ENCODE assay signal across 8 mouse cellular contexts in the genomic region with DNA sequence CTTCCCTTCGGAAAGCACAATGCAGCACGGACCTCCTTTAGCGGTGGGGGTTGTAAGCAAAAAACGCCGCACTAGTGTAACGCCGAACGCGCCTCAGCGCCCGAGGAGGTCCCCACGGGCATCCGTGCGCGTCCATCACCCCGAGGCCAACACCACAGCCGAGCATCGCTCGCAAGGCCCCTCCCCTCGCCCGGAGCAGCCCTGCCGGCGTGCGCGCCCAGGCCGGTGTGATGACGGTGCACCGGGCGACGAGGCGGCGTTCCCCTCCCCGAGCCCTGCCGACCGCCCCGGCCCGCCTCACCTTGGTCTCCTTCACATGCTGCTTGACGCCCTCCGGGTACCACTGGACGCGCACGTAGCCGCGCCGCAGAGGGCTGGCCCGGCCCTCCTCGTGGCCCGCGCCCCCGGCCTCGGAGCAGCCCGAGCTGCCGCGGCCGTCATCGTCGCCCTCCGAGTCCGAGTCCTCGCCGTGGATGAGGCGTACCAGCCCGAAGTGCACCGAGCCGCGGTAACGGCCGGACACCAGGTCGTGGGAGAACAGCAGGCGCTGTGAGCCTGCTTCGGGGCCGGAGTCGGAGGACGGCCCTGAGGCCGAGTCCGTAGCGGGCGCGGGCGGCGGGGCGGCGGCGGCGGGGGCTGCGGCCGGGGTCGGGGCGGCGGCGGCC. TPM values are rescaled to one million over a fixed set of nuclear protein-coding genes. Genes with fewer than 3 reads are reported as not detected.
DNase-seq lines count a peak whose midpoint lies in the region; ATAC-seq and TF ChIP-seq lines count a peak whose summit lies in the region.

No protein-coding gene starts in this region.

- H3K36me3 ChIP-seq in liver, embryonic 12.5 days: peaks cover 20% of the 10 kb centered on the region

- peak; percentile 69 for DNase-seq in urinary bladder, adult 2 months (ENCODE audit: low spot score)
- no peak for DNase-seq in urinary bladder, postnatal 10 days (ENCODE audit: low spot score)
- DNase-seq in gastrocnemius, adult 2 months: peak; percentile 75
- peak; percentile 58 for DNase-seq in kidney, adult 18-20 months
- peak; percentile 56 to 64 for DNase-seq in spleen, postnatal 36 days (ENCODE audit: low spot score in 2 of 2)

- H3K4me1 ChIP-seq in liver, embryonic 12.5 days: peaks cover 49% of the 10 kb centered on the region

- H3K27ac ChIP-seq in gastrocnemius, adult 2 months: peak overlapping the region; percentile 91
- H3K27ac ChIP-seq in liver, embryonic 12.5 days: peak overlapping the region; percentile 97

- TF ChIP-seq CTCF in gastrocnemius, adult 2 months (IDR thresholded peaks at IDR 0.05): no peak

- no peaks in the 10 kb centered on the region for H3K27me3 ChIP-seq in liver, embryonic 12.5 days (replicated peaks)

- WGBS in liver, embryonic 12.5 days (ENCODE audit: insufficient replicate concordance): under 1% methylated on average over 89 of the region's 91 CpGs

- peak overlapping the region; percentile 99 for H3K9ac ChIP-seq in liver, embryonic 12.5 days

- peak overlapping the region; percentile 87 for H3K4me2 ChIP-seq in liver, embryonic 12.5 days

- peak overlapping the region; percentile 83 for H3K4me3 ChIP-seq in gastrocnemius, adult 2 months
- peak overlapping the region; percentile 95 for H3K4me3 ChIP-seq in liver, embryonic 12.5 days

- intact Hi-C loops in gastrocnemius, adult 2 months (cut with DNase I): no loop called here

- ATAC-seq in common myeloid progenitor, adult 5-6 weeks (replicated peaks; ENCODE audit: low read depth, poor library complexity, severe bottlenecking): peak; percentile 40
- ATAC-seq in liver, embryonic 12.5 days: peak; percentile 79
- peak; percentile 28 for ATAC-seq in monocyte, adult 5-6 weeks (replicated peaks; ENCODE audit: insufficient number of reproducible peaks, low FRiP score, low TSS enrichment, poor library complexity, severe bottlenecking)

- no peaks in the 10 kb centered on the region for H3K9me3 ChIP-seq in liver, embryonic 12.5 days (replicated peaks)

RNA-seq across cellular contexts. Expression of gene Ube2o, which starts 0.4 kb away (rescaled TPM):
- 18.7 and 22.4 TPM in 2 replicates for polyA plus RNA-seq in urinary bladder, adult 2 months (2012; rRNA removed)
- 7.6 and 8.5 TPM in 2 replicates for total RNA-seq in common myeloid progenitor, adult 5-6 weeks (2017)
- 10 to 100 TPM; 19.4 to 22.9 TPM for total RNA-seq in gastrocnemius, adult 2 months (2021)
- polyA plus RNA-seq in liver, embryonic 12.5 days (2016; fragmentation: Nextera tagmentation; extraction: Ambion mirVana): 40.0 and 40.2 TPM in 2 replicates
- total RNA-seq in monocyte, adult 5-6 weeks (2017): 16.3 to 21.9 TPM (median 19.8 TPM) in 3 replicates

RNA-seq across cellular contexts. Expression of gene Aanat, which starts 5.4 kb away (rescaled TPM):
- polyA plus RNA-seq in urinary bladder, adult 2 months (2012; rRNA removed): 0.07 TPM in 1 of 2 replicates, not detected in the other
- not detected in 2 replicates for total RNA-seq in common myeloid progenitor, adult 5-6 weeks (2017)
- not detected for total RNA-seq in gastrocnemius, adult 2 months (2021)
- not detected in 2 replicates for polyA plus RNA-seq in liver, embryonic 12.5 days (2016; fragmentation: Nextera tagmentation; extraction: Ambion mirVana)
- not detected in 3 replicates for total RNA-seq in monocyte, adult 5-6 weeks (2017)

RNA-seq across cellular contexts. Expression of gene Rhbdf2, which starts 46.0 kb away (rescaled TPM):
- polyA plus RNA-seq in urinary bladder, adult 2 months (2012; rRNA removed): 15.4 and 17.0 TPM in 2 replicates
- 2.1 and 2.4 TPM in 2 replicates for total RNA-seq in common myeloid progenitor, adult 5-6 weeks (2017)
- total RNA-seq in gastrocnemius, adult 2 months (2021): 10 to 100 TPM; 11.6 to 14.4 TPM
- polyA plus RNA-seq in liver, embryonic 12.5 days (2016; fragmentation: Nextera tagmentation; extraction: Ambion mirVana): 8.0 and 8.5 TPM in 2 replicates
- total RNA-seq in monocyte, adult 5-6 weeks (2017): 14.1 to 16.7 TPM (median 15.1 TPM) in 3 replicates

RNA-seq across cellular contexts. Expression of gene Sphk1, which starts 50.1 kb away (rescaled TPM):
- polyA plus RNA-seq in urinary bladder, adult 2 months (2012; rRNA removed): 18.2 and 21.8 TPM in 2 replicates
- 55.3 and 61.0 TPM in 2 replicates for total RNA-seq in common myeloid progenitor, adult 5-6 weeks (2017)
- 1 to 10 TPM in 1 of 2 experiments, under 1 TPM in 1; 0.36 to 1.7 TPM for total RNA-seq in gastrocnemius, adult 2 months (2021)
- 26.9 and 28.0 TPM in 2 replicates for polyA plus RNA-seq in liver, embryonic 12.5 days (2016; fragmentation: Nextera tagmentation; extraction: Ambion mirVana)
- total RNA-seq in monocyte, adult 5-6 weeks (2017): not detected in 3 replicates

Comparison
In these comparisons a context has a peak if more than half of its experiments do, and no peak if none do; other contexts are left out.
1. ATAC-seq: peak in every context shown above with its lines; median percentile 79 in liver, embryonic 12.5 days; 40 in common myeloid progenitor, adult 5-6 weeks; 28 in monocyte, adult 5-6 weeks.